Mouse (Mus musculus) CH12.LX (cell line): ENCODE measurements at regions not wholly inside any gene's neighbourhood (a gene's known extent, or its start where the extent isn't known, plus 50 kb on each side); places are given as distances from the start of the nearest gene placed in this dataset.

Experiments used
- DNase-seq: peaks from one replicate; pipeline ENCODE4 v3.0.0-alpha.2; 2013; ENCODE audit errors: extremely low read depth
- H3K27ac ChIP-seq: 2 replicates; pipeline ENCODE4 v1.5.1; 2012; ENCODE audit warnings: low read depth, mild to moderate bottlenecking, control low read depth, moderate library complexity; ENCODE audit not compliant: insufficient read depth
- H3K27me3 ChIP-seq: replicated peaks from 2 replicates; pipeline ENCODE3; 2012; ENCODE audit warnings: inconsistent platforms
- H3K36me3 ChIP-seq, 2 experiments: replicated peaks in 1 of 2; 2 replicates each; pipeline versions ENCODE3 to v1.6.1; 2012; ENCODE audit warnings: inconsistent platforms in 1 of 2, low read length in 1 of 2, mild to moderate bottlenecking in 1 of 2, mixed read lengths in 1 of 2, moderate library complexity in 1 of 2; ENCODE audit not compliant: control insufficient read depth in 1 of 2, insufficient read depth in 1 of 2
- H3K4me1 ChIP-seq, 2 experiments: 2 replicates each; pipeline ENCODE4 v1.6.1; 2012; ENCODE audit warnings: inconsistent platforms in 1 of 2, moderate library complexity in 1 of 2; ENCODE audit not compliant: insufficient read depth in 2 of 2, control insufficient read depth in 1 of 2
- H3K4me2 ChIP-seq: 2 replicates; pipeline ENCODE4 v1.6.1; 2012; ENCODE audit warnings: low read depth, mild to moderate bottlenecking, control low read depth; ENCODE audit not compliant: poor library complexity, insufficient read depth, severe bottlenecking
- H3K4me3 ChIP-seq, 3 experiments: fragments of 150-350 bp in 1 of 3; sonication (generic) in 1 of 3; replicated peaks in 1 of 3; 2 replicates each; pipeline versions ENCODE3 to v1.5.1; 2011 to 2012; ENCODE audit warnings: low read depth in 2 of 3, low read length in 2 of 3, mild to moderate bottlenecking in 2 of 3, moderate library complexity in 2 of 3, control low read depth in 1 of 3, improper control_type of control experiment in 1 of 3, inconsistent platforms in 1 of 3, mixed read lengths in 1 of 3; ENCODE audit not compliant: poor library complexity in 1 of 3
- H3K79me2 ChIP-seq: replicated peaks from 2 replicates; pipeline ENCODE4 v1.6.1; 2012; ENCODE audit warnings: mild to moderate bottlenecking, moderate library complexity; ENCODE audit not compliant: control insufficient read depth, poor library complexity, insufficient read depth, severe bottlenecking; ENCODE audit errors: extremely low read depth
- H3K9ac ChIP-seq: 2 replicates; pipeline ENCODE4 v1.6.1; 2012; ENCODE audit warnings: low read depth, mild to moderate bottlenecking, control low read depth, moderate library complexity; ENCODE audit not compliant: insufficient read depth
- H3K9me3 ChIP-seq: replicated peaks from 2 replicates; pipeline ENCODE3; 2012; ENCODE audit warnings: low read length, inconsistent platforms, mixed read lengths
- BHLHE40 ChIP-seq: IDR thresholded peaks from 2 replicates; pipeline ENCODE4 v1.6.1; 2011; ENCODE audit warnings: mild to moderate bottlenecking, low read depth, low read length, improper control_type of control experiment
- CHD1 ChIP-seq: IDR thresholded peaks from 2 replicates; pipeline ENCODE4 v1.6.1; 2012; ENCODE audit warnings: low read depth, low read length, improper control_type of control experiment, inconsistent platforms
- CHD2 ChIP-seq: IDR thresholded peaks from 2 replicates; pipeline ENCODE4 v1.6.1; 2011; ENCODE audit warnings: low read length, improper control_type of control experiment
- CTCF ChIP-seq, 2 experiments: IDR thresholded peaks in 1 of 2; conservative IDR thresholded peaks in 1 of 2; 2 replicates each; pipeline ENCODE4 v1.5.1; 2011 to 2012; ENCODE audit warnings: low read depth in 2 of 2, low read length in 2 of 2, improper control_type of control experiment in 1 of 2, inconsistent platforms in 1 of 2, mild to moderate bottlenecking in 1 of 2, moderate library complexity in 1 of 2
- EP300 ChIP-seq: IDR thresholded peaks from 2 replicates; pipeline ENCODE4 v1.6.1; 2011; ENCODE audit warnings: low read length, improper control_type of control experiment
- ETS1 ChIP-seq: conservative IDR thresholded peaks from 2 replicates; pipeline ENCODE4 v1.6.1; 2012; ENCODE audit warnings: low read depth, mild to moderate bottlenecking, inconsistent platforms, low read length, improper control_type of control experiment, moderate library complexity
- GABPA ChIP-seq: IDR thresholded peaks from 2 replicates; pipeline ENCODE4 v1.6.1; 2012; ENCODE audit warnings: low read depth, low read length, improper control_type of control experiment, inconsistent platforms; ENCODE audit not compliant: insufficient replicate concordance
- IRF4 ChIP-seq: IDR thresholded peaks from 2 replicates; pipeline ENCODE4 v1.6.1; 2014; ENCODE audit warnings: low read depth, mild to moderate bottlenecking, inconsistent platforms, low read length, improper control_type of control experiment
- JUN ChIP-seq: IDR thresholded peaks from 2 replicates; pipeline ENCODE4 v1.6.1; 2011; ENCODE audit warnings: low read depth, mild to moderate bottlenecking, low read length, improper control_type of control experiment, moderate library complexity; ENCODE audit not compliant: insufficient read depth
- JUND ChIP-seq: conservative IDR thresholded peaks from 2 replicates; pipeline ENCODE4 v1.6.1; 2011; ENCODE audit warnings: low read depth, low read length, improper control_type of control experiment
- KAT2A ChIP-seq: IDR thresholded peaks from 2 replicates; pipeline ENCODE4 v1.6.1; 2012; ENCODE audit warnings: low read length, improper control_type of control experiment, inconsistent platforms; ENCODE audit not compliant: insufficient replicate concordance
- MAFK ChIP-seq: IDR thresholded peaks from 2 replicates; pipeline ENCODE4 v1.6.1; 2011; ENCODE audit warnings: low read length, improper control_type of control experiment; ENCODE audit not compliant: insufficient replicate concordance
- MAX ChIP-seq: IDR thresholded peaks from 2 replicates; pipeline ENCODE4 v1.6.1; 2011; ENCODE audit warnings: low read length, improper control_type of control experiment
- MAZ ChIP-seq: IDR thresholded peaks from 2 replicates; pipeline ENCODE4 v1.6.1; 2012; ENCODE audit warnings: low read depth, mild to moderate bottlenecking, inconsistent platforms, low read length, improper control_type of control experiment, moderate library complexity
- MXI1 ChIP-seq: IDR thresholded peaks from 2 replicates; pipeline ENCODE4 v1.6.1; 2011; ENCODE audit warnings: mild to moderate bottlenecking, low read depth, low read length, improper control_type of control experiment
- NELFE ChIP-seq: IDR thresholded peaks from 2 replicates; pipeline ENCODE4 v1.6.1; 2011; ENCODE audit warnings: low read depth, low read length, improper control_type of control experiment
- NRF1 ChIP-seq: IDR thresholded peaks from 2 replicates; pipeline ENCODE4 v1.6.1; 2014; ENCODE audit warnings: low read depth, mild to moderate bottlenecking, inconsistent platforms, low read length, improper control_type of control experiment, moderate library complexity
- PAX5 ChIP-seq: IDR thresholded peaks from 2 replicates; pipeline ENCODE4 v1.6.1; 2012; ENCODE audit warnings: low read length, inconsistent platforms, mixed read lengths
- POLR2A ChIP-seq: IDR thresholded peaks from 2 replicates; pipeline ENCODE4 v1.6.1; 2011; ENCODE audit warnings: low read depth, mild to moderate bottlenecking, improper control_type of control experiment, low read length
- POLR2AphosphoS2 ChIP-seq: IDR thresholded peaks from 2 replicates; pipeline ENCODE4 v1.6.1; 2011; ENCODE audit warnings: low read depth, low read length, improper control_type of control experiment
- RAD21 ChIP-seq: IDR thresholded peaks from 2 replicates; pipeline ENCODE4 v1.6.1; 2011; ENCODE audit warnings: low read depth, mild to moderate bottlenecking, low read length, improper control_type of control experiment, moderate library complexity
- RCOR1 ChIP-seq: conservative IDR thresholded peaks from 2 replicates; pipeline ENCODE4 v1.6.1; 2012; ENCODE audit warnings: low read depth, mild to moderate bottlenecking, inconsistent platforms, low read length, improper control_type of control experiment
- SMC3 ChIP-seq: IDR thresholded peaks from 2 replicates; pipeline ENCODE4 v1.6.1; 2011; ENCODE audit warnings: low read depth, low read length, improper control_type of control experiment
- TCF12 ChIP-seq: IDR thresholded peaks from 2 replicates; pipeline ENCODE4 v1.6.1; 2014; ENCODE audit warnings: low read depth, mild to moderate bottlenecking, inconsistent platforms, low read length, improper control_type of control experiment
- ZMIZ1 ChIP-seq: IDR thresholded peaks from 2 replicates; pipeline ENCODE4 v1.6.1; 2012; ENCODE audit warnings: low read depth, mild to moderate bottlenecking, inconsistent platforms, low read length, improper control_type of control experiment
- ZNF384 ChIP-seq: IDR thresholded peaks from 2 replicates; pipeline ENCODE4 v1.6.1; 2012; ENCODE audit warnings: low read depth, low read length, improper control_type of control experiment, inconsistent platforms
- dilution Hi-C: fragments of 300-500 bp; cut with MboI; formaldehyde crosslinking; loops from 2 replicates; pipeline ENCODE4 v1.14.3; 2020; ENCODE audit warnings: low sequenced_read_pairs; ENCODE audit not compliant: extremely low pct_unique_long_range_greater_than_20kb, extremely low pct_ligation_motif_present
- in situ Hi-C: fragments of 300-500 bp; cut with MboI; formaldehyde crosslinking; loops from 3 replicates; pipeline ENCODE4 v1.14.3; 2019; ENCODE audit warnings: low sequenced_read_pairs, low pct_ligation_motif_present, low pct_unique_long_range_greater_than_20kb, mixed read lengths

GRCm38 (mm10) chr12:106519141-106519540 lies 509.1 kb downstream of the Vrk1 start:
- in situ Hi-C loops, result no loop called here
- H3K27ac ChIP-seq, result no peak overlapping the region
- no peak overlapping the region for H3K9ac ChIP-seq
- no peaks in the 10 kb centered on the region for H3K79me2 ChIP-seq
- no peaks in the 10 kb centered on the region for H3K4me1 ChIP-seq
- DNase-seq, result no peak
- H3K36me3 ChIP-seq, result no peaks in the 10 kb centered on the region
- dilution Hi-C loops, result no loop called here
- no peak for TF ChIP-seq NELFE
- no peak for TF ChIP-seq SMC3
- no peak for TF ChIP-seq PAX5
- TF ChIP-seq MAX, result no peak
- TF ChIP-seq ZNF384, result no peak
- TF ChIP-seq TCF12, result no peak
- TF ChIP-seq ZMIZ1, result no peak
- TF ChIP-seq ETS1, result no peak
- TF ChIP-seq CHD1, result no peak
- no peak for TF ChIP-seq JUND
- TF ChIP-seq IRF4, result no peak
- no peak for TF ChIP-seq MAZ
- no peak for TF ChIP-seq KAT2A
- no peak for TF ChIP-seq CTCF (conservative IDR thresholded peaks at IDR 0.05 in 1 of 2, IDR thresholded peaks at IDR 0.05 in 1 of 2; ENCODE audit: low read depth in 2 of 2, low read length in 2 of 2)
- no peak for TF ChIP-seq POLR2A
- TF ChIP-seq RCOR1, result no peak
- TF ChIP-seq NRF1, result no peak
- no peak for TF ChIP-seq EP300
- no peak for TF ChIP-seq GABPA
- no peak for TF ChIP-seq POLR2AphosphoS2
- TF ChIP-seq, all 38 proteins: peak for 0
- Histone ChIP-seq H3K9me3 (peaks cover 85% of the 10 kb centered on the region), H3K27me3 (no peaks in the 10 kb centered on the region), H3K4me3 (no peak overlapping the region), H3K4me2 (no peak overlapping the region)

GRCm38 (mm10) chr12:106524411-106524810 lies 514.4 kb downstream of the Vrk1 start:
- Histone ChIP-seq H3K79me2 (no peaks in the 10 kb centered on the region), H3K27me3 (no peaks in the 10 kb centered on the region), H3K9me3 (peaks cover 73% of the 10 kb centered on the region), H3K4me2 (no peak overlapping the region), H3K9ac (no peak overlapping the region), H3K4me3 (no peak overlapping the region), H3K4me1 (no peaks in the 10 kb centered on the region), H3K36me3 (no peaks in the 10 kb centered on the region), H3K27ac (no peak overlapping the region)
- in situ Hi-C loops, result no loop called here
- TF ChIP-seq JUN (no peak), NELFE (no peak), BHLHE40 (no peak), MAFK (no peak), ETS1 (no peak), TCF12 (no peak), IRF4 (no peak), MAX (no peak), RAD21 (no peak), CHD2 (no peak), POLR2AphosphoS2 (no peak), MAZ (no peak), MXI1 (no peak), KAT2A (no peak)
- no peak for DNase-seq
- dilution Hi-C loops, result no loop called here
